Mouse (Mus musculus) 416B (cell line): ENCODE results near the gene Uhrf2.
"Not testable (repeated sequence)": the region's sequence is repeated elsewhere in the genome, so short reads cannot be mapped to it uniquely, and the experiment has no call there.

ENCODE experiments used
- DNase-seq: peaks from one replicate; pipeline ENCODE4 v3.0.0; 2011; ENCODE audit warnings: low read depth

Uhrf2 gene

DNA sequence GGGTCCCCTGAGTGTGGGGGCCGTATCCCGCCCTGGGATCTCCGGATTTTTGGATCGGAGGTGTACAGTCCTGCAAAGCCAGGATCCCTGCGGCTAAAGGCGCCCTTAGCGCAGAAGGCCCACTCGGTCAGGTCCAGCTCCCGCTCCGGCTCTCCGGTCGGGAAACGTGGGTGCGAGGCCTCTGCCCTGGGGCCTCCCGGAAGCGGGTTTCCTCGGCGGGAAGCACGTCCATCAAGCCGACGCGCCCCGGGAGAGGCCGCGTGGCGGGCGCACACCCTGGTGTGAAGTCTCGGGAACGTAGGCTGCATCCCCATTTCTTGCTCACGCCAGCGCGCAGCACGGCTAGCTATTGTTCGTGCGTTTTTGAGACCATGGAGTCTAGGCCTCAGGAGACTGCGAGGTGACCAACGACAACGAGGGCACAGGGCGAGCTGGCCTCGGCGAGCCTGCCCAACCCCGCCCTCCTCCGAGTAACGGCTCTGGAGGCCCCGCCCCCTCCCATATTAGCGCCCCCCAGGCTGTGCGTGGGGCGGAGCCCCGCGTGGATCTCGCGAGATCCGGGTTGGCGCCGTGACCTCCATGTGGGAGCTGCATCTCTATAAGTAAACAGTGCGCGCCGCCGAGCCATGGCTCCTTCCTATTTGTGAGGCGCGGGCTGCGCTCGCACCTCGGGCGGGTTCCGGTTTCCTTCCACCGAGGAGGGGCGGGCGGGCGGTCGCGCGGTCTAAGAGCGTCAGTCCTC, at the start of gene Uhrf2:
TSS of gene Uhrf2 (plus strand) at position 620 of the 742 bp plus-strand sequence.
- peak; percentile 95 for DNase-seq

DNA sequence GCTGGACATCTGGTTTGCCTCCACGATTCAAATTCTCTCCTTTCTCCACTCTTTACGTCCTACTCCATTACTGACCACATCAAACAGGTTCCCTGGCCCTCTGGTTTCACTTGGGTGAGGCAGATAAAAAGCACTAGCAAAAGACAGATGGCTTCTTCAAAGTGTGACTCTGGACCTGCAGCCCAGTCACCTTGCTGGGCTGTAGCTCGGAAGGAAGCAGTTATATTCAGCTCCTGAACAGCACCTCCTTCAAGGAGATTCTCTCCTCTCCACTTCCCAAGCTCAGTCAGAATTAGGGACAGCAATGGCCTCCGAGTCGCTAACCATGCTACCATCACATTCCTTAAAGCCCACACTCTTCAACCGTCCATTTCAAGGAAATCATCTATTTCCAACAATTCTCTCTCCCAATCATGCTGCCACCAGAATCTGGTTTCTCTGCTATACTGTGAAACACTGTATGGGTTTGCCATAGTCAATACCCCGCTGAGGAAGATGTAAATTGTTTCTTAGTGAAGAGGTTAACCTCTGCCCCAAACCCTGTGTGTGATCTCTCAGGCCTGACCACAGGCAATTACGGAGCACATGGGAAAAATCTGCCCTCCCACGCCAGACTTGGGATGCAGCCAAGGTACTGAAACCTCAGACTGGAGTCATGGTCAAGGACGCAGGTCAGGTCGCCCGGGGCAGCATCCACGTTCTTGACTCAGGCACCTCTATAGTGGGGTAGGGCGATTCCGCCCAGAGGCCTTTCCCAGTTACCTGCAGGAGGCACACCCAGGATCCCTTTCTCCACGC, 45.9 kb upstream of the Uhrf2 start:
- no peak for DNase-seq

DNA sequence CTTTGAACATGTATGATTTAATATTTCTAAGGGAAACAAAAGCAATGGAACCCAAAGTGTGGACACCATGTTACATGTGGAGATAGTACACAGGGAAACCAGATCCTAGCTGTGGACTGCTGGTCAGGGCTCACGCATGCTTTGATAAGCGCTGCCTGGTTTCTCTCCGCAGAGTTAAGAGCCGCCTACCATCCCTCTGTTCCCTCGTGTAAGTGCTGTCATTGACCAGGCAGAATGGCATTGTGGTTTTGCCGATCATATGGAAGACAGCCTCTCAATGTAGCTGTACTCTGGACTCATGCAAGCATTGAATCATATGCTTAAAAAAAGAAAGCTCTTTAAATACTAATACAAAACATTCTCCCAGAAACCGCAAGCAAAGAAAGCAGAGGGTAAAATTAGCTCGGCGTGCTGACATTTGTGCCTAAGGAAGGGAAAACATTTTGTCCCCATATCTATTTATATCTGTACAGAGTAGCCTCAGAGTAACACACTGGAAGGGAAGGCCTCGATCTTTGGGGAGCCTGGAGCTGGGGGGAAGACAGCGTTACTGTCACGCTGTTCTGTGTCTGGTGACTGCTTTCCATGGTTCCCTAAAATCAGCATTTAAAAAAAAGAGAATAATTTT, 43.7 kb upstream of the Uhrf2 start:
- no peak for DNase-seq

DNA sequence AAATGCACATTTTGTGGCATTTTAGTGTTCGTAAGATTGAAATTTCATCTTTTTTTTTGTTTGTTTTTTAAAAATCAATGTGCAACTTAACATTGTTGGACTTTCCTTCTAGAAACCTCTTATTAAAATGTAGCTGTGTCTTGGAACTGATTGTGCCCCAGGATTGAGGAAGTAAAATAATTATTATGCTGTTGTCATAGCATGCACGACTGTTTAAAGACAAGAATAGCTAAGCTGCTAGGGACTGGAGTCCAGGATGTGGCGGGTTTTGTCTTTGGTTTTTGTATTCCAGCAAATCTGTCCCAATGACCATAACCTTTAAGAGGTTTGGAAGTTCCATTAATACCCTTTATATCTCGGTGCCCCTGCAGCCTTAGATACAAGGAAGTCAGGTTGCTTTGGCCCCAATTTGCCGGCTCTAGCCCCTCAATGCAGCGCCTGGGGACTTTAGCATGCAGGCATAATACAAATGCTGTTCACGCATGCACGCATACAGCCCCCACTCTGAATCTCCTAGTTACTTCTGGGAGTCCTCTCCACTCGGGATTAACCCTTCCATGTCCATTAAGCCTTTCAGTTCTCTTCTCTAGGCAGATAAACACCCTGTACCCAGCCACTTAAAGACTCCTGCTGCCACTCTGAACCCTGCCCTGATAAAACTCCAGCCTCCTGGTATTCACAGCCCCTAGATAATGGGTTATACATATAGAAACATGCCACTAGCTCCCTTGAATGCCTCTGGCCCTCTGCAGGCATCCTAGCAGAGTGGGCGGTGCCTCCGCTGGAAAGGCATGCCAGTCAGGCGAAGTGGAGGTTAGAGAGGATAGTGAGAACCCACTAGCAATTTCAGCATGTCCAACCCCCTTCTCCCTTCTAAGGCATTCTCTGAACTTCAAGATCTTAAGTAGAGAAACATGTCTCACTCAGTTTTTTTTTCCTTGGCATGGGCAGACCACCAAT, 29.6 kb upstream of the Uhrf2 start:
- DNase-seq = no peak

DNA sequence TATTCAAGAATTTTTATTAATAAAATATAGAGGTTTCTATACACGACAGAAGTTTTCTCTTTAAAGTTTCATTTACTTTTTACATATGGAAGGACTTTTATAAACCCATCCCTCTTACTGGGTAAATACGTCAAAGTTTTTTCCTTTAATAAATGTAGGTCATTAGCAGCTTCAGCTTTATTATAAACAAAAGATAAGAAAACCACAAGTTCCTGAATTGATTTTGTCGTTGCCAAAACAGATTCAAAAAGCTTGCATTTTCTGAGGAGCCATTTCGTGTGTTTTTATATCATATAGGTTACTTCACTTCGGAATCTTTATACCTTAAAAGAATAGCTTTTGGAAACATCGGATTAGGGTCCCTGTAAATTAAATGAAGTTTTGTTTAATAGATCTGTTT, 28.8 kb upstream of the Uhrf2 start:
- no peak for DNase-seq

DNA sequence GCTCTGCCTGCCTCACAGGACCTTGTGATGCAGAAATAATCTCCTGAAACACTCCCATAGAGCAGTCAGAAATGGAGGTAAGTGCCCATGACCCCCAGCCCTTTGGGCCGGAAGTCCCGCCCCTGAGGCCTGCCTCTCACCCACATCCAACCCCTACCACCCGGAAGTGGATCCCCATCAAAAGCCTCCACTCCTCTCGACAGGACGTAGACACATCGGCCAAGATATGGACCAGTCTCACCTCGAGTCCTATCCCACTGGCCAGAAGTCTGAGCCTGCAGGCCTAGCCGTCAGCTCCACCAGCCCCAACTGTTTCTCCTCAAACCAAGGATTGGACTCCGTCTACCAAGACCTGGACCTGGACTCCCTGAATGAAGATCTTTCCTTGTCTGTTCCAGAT, 26.7 kb upstream of the Uhrf2 start, which contains the start of gene Trpd52l3:
TSS of gene Trpd52l3 (plus strand) at position 170 of the 400 bp plus-strand sequence.
- no peak for DNase-seq

DNA sequence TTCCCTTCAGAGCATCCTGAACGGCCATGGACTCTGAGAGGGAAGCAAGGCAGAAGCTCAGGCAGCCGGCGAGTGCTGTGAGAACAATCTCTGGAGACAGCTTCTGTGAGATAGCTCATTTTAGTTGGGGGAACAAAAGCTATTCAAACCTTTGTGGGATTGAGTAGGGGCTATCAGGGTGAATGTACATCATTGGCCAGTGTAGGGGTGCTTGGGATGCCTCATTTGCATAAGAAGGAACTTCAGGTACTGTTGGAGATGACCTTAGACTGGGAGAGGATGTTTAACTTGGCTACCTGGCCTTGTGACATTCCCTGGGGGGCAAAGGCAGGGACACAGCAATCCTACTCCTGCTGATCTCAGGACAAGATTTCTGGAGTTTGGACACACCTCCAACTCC, 23.9 kb upstream of the Uhrf2 start:
- no peak for DNase-seq

DNA sequence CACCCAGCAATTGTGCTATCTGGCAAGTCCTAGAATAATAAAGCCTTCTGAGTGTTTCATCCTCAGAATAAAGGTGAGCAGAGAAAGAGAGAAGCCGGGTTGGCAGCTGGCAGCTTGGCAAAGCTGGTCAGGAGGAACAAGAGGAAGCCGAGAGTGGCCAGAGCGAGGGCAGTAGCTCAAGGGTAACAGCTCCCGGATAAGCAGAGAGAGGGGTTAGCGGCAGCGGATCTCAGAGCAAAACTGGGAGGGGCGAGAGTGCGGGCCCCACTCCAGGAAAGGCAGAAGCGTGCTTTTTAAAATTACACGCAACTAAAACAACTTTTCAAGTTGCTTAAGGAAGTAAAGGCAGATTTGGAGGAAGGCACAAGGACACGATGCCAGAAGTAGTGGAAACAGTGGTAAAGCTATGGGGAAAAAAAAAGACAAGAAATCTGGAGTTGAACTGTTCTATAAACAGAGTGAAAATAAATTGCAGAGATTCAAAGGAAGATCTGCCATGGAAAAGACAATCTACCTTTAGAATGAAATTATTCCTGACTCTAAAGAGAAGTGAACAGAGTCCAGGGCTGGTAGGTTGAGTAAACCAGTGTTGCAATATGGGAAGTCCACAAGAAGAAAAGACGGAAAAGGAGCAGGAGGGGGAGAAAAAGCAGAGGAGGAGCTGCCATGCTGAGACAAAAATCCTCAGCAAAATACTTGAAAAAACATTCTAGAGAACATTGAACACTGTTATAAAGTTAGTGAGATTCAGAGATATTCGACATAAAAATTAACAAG, 19.6 kb upstream of the Uhrf2 start:
- no peak for DNase-seq

DNA sequence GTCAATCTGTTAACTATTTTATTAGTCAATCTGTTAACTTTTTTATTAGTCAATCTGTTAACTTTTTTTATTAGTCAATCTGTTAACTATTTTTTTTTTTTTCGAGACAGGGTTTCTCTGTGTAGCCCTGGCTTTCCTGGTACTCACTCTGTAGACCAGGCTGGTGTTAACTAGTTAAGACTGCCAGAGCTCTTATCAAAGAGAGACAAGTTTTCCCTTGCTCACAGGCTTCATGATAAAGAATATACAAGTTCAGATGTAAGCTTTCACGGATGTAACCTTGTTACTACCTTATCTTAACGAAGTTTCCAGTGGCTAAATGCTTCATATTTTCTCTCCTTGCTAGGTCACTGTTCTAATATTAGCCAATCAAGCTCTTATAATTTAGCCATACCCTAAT, 16.0 kb upstream of the Uhrf2 start:
- DNase-seq = no peak

DNA sequence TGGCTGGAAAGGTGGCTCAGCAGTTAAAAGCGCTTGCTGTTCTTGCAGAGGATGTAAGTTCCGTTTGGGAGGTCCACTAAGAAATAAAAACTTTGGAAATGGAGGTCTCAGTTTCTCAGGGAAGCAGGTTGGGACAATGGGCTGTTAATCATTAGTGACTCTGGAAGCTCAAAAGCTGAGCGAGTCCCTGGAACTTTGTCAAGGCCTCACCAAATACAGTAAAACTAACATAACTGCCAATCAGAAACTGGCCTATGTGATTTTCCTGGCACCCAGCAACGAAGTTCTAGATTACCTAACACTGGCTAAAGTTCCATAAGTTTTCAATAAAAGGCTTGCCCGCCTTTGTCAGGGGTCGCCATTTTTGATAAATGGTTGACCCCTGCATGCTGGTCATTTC, 14.2 kb upstream of the Uhrf2 start:
- no peak for DNase-seq

DNA sequence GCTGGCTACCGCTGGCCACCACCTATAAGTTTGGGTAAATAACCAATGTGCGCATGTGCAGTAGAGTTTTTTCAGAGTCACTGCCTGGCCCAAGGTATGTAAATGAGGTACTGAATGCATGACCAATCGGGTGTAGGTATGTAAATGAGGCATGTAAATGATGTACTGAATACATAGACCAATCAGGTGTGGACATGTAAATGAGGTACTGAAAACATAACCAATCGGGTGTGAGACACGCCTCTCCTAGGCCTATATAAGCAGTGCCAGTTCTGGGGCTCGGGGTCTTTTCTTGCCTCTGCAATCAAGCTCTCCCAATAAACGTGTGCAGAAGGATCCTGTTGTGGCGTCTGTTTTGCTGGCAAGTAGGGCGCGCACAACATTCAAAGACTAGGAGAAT, 6.9 kb upstream of the Uhrf2 start:
- not testable (repeated sequence) for DNase-seq

DNA sequence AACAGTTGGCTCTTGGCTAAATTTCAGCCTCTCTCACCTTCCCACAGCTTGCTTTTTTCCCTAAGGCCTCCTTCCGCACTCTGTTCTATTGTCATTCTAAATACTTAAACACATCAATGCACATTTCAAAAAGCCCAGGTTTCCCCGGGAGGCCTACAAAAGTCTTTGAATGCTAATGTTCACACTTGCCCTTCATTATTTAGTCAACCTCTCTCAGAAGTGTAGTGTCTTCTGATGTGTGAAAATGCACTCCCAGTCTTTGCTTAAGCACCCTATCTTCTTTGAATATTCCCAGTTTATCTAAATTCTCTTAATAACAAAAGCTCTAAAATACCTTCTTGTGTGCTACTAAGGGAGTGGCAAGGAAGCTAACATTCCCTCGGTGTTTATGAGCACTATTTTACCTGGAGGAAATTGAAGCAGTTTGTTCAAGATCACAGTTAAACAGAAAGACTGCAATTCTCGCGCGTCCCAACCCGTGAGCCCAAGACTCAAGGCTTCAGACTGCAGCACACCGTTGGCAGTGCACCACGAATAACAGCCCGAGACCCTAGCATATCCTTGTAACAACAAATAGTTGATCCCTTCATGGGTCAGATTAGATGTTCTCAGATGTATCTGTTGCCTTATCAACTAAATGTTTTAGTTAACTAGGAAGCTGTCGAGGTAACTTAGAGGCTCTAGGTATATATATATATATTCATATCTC, 1.2 kb upstream of the Uhrf2 start:
- no peak for DNase-seq

DNA sequence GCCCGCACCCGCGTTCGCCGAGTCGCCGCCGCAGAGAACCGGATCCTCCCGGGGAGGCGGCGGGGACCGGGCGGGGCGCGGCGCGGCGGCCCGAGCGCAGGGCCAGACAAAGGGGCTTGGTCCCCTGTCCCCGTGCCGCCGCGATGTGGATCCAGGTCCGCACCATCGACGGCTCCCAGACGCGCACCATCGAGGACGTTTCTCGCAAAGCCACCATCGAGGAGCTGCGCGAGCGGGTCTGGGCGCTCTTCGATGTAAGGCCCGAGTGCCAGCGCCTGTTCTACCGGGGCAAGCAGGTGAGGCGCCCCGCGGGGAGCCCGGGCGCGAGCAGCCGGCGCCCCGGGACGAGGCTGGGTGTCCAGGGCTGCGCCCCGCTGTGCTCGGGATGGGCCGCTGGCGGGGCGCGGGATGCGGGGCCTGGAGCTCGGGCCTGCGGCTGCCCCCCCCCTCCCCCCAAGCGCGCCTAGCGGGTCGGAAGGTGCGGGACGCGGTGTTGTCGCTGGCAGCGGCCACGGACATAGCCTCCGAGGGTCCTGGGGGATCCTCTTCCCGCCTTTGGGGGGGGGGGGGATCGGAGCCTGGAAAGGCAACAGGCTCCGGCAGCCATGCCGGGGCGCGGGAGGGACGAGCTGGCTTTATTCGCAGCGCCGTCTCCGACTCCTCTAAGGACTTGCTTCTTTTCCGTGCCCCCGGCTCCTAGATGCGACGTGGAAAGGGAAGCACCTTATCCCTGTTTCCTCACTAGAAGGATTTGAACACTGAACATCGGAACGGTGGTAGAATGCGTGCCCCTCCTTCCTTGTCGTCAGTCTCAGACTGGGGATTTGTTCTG, 539 bp downstream of the Uhrf2 start:
- DNase-seq = peak; percentile 47

DNA sequence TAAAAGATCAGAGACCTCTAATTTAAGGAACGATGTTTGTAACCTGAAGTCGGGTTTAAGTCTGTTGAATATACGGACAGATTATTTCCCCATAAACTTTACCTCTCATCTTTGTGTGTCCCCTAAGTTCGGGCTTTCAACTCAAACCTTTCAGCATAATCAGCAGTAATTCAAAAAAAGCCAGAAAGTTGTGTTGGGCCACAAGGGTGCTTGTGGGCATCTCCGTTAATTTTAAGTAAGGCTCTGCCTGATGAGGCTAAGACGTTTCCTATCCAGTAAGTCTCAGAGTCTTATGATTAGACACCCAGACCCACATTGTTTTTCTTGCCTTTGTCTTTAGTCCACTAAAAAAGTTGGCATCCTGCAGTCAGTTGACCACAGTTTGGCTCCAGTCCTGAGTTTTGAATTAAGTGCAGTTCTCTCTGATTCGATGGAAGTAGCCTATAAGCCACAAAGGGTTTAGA, 1.2 kb downstream of the Uhrf2 start:
- DNase-seq = peak; percentile 66

DNA sequence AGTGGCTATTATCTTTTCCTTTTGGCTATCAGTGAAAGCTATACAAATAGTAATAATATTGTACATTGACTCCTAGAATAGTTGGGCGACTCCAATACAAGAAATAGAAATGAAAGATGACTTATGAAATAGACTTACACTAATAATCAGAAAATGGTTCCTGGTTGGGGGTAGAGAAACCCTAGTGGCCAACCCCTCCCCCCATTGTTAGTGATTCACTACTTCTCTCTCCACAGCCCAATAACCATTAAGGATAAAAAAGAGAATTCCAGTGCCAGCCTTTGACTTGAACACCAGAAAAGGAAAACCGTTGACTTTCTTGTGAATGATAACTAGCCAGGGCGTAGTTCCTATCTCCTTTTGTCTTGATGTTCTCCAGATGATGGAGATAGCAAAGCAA, 1.9 kb downstream of the Uhrf2 start:
- peak; percentile 22 for DNase-seq

DNA sequence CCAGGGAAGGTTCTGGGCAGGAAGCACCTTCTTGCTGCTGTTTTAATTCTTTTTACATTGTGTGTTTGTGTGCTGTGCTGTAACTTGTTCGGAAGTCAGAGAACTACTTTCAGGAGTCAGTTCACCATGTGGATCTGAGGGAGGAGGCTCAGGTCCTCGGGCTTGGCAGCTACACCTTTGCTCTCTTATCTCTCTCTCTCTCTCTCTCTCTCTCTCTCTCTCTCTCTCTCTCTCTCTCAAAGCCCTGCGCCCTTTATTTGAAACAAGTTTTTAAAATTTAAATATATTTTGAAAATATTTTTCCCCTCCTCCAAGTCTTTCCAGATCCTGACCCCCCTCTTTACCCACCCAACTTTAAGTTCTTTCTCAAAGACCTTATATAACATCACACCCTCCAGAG, 5.0 kb downstream of the Uhrf2 start:
- no peak for DNase-seq

DNA sequence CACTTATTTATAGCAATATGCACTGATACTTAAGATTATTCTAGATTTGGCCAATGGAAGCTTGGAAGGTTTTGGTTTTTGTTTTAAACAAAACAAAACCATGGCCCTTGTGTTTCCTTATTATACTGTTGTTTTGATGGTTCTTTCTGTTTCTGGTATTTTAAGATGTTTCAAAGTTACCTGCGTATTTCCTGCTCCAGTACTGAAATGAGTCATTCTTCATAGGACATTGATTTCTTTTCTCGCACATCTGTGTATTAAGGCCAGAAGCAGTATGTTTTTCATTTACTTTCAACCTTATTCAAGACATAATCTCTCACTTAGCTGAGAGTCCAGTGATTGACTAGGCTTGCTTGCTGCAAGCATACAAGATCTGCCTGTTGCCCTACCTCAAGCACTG, 13.4 kb downstream of the Uhrf2 start:
- DNase-seq = no peak

DNA sequence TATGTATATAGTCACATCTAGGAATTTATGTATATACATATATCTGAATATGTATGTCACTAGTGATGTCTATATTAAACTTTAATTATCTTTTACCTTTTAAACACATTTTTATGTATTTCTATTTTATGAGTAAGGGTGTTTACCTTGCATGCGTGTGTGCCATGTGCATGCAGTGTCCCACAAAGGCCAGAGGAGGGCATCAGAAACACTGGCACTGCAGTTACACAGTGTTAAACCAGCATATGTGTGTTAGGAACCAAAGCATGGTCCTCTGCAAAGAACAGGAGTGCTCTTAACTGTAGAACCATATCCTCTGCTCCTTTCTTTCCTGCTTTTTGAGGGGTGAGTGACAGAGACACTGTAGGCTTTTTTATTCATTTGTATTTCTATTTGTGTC, 14.3 kb downstream of the Uhrf2 start:
- DNase-seq = no peak

DNA sequence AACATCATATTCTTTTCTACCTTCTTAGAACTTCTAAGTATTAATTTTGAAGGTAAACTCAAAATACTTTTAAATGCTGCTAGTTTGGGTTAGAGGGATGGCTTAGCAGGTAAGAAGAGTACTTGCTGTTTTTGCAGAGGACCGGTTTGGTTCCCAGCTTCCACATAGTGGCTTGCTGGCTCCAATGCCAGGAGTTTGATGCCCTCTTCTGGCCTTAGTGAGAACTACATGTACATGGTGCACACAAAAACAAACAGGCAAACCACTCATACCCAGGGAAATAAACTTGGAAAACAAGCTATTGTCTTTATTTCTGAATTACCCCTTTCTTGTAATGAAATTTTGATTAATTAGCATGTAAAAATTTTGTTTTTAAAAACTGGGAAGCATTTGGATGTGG, 15.5 kb downstream of the Uhrf2 start:
- DNase-seq = peak; percentile 29
